Mouse (Mus musculus) adrenal gland, postnatal 36 days (tissue): ENCODE results near the gene Mylk2. TPM values are rescaled to one million over a fixed set of nuclear protein-coding genes. Genes with fewer than 3 reads are reported as not detected.

Experiments used
- DNase-seq, 2 experiments: peaks; one replicate each; pipeline ENCODE4 v3.0.0; 2021; ENCODE audit warnings: mixed read lengths in 1 of 2
- total RNA-seq, 2 experiments: library from RNA; stranded (reverse); gene quantifications; 2 replicates each; pipeline ENCODE4 v1.2.3; 2021

Mylk2 gene
- total RNA-seq, 2 experiments from 2014 or later, result not detected

DNA sequence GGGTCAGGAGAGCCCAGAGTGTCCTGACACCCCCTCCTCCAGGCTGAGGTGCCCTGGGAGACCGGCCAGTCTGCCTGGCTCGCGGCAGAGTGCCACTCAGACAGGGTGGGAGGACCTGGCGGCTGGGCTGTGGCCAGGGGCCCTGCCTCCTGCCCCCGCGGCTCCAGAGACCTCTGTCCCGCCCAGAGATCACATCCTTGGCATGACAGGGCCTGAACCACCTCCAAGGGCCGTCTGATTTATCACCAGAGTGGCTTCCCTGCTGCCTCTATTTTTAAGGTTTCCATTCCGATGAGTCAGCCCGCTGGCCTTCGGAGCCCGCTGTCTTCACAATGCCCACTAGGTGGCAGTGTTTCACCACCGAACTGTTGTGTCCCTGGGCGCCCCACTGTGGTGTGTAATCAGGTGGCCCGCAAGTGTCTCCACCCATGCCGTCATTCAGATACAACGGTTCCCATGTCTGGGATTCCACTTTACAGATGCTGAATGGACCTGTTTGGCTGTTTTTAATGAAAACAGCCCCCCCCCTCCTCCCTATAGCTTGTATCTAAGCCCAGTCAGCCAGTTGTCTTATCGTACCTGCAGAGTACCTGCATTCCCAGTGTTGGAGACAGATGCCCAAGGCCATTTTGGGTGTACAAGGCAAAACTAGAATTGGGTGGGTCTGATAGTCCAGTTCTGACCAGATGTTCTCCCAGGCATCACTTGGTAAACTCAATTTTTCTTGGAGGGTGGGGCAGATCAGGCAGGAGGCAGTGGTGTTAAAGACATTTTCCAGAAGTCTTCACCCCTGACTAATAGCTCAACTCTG, 3.4 kb downstream of the Mylk2 start:
- DNase-seq, result peak; percentile 89 to 93

DNA sequence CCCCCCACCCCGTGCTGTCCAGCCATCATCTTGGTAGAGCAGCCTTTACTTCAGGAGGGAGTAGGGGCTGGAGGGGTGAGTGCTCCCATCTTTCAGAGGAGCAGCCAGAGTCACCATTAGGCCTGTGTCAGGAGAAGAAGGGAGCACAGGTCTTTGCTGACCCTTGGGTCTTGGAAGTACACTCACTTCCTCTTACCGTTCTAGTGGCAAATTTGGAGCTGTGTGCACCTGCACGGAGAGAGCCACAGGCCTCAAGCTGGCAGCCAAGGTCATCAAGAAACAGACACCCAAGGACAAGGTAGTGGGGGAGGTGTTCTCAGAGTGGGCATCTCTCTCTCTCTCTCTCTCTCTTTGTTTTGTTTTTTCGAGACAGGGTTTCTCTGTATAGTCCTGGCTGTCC, 4.3 kb downstream of the Mylk2 start:
- no peak for DNase-seq

- DNase-seq, result no peak
Measured at GRCm38 (mm10) chr2:152916111-152916510, 5.0 kb downstream of the Mylk2 start.

GRCm38 (mm10) chr2:152917671-152918070, 6.5 kb downstream of the Mylk2 start:
- DNase-seq, result no peak

- no peak for DNase-seq
Measured at GRCm38 (mm10) chr2:152922376-152922775, 11.2 kb downstream of the Mylk2 start.

DNA sequence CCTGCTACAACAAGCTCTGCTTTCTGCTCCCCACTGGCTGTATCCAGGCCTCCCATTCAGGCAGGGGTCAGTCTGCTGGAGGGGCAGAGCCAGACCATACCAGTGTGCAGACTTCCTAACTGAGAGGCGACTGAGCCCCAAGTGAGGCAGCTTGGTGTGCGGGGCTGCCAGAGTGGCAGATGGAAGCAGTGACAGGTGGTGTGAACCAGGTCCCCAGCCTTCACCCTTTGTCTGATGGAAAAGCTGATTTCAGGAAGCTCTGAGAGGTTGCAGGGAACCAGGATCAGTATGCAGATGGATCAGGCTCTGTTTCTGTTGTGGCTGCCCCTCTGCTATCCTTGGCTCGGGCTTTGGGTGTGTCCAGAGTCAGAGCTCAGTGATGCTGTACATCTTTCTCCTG, 12.5 kb downstream of the Mylk2 start:
- DNase-seq, result no peak

GRCm38 (mm10) chr2:152924128-152924527, 13.0 kb downstream of the Mylk2 start:
- peak in 1 of 2 experiments; percentile 45 for DNase-seq

GRCm38 (mm10) chr2:152924543-152924942, 13.4 kb downstream of the Mylk2 start:
- DNase-seq, result no peak

- peak; percentile 83 to 90 for DNase-seq
Measured at GRCm38 (mm10) chr2:152925189-152925872, 14.2 kb downstream of the Mylk2 start.

DNA sequence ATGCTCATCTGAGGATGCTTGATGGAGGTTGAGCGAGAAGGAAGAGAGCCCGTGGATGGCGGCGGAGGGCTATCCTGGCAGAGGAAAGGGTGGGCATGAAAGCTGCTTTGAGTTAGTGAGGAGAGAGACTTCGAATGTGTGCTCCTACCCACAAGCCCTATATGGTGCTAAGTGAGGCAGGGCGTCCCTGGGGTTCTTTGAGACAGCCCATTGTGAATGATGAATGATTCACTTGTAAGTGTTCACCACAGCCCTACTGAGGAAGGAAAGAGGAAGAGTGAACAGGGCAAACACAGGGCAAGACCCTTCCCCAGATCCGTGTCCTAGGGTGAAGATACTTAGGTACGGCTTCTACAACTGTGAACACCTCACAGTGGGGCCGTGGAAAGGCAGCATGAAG, 15.7 kb downstream of the Mylk2 start:
- DNase-seq, result no peak

GRCm38 (mm10) chr2:152927371-152927770, 16.2 kb downstream of the Mylk2 start:
- peak; percentile 56 to 67 for DNase-seq

DNA sequence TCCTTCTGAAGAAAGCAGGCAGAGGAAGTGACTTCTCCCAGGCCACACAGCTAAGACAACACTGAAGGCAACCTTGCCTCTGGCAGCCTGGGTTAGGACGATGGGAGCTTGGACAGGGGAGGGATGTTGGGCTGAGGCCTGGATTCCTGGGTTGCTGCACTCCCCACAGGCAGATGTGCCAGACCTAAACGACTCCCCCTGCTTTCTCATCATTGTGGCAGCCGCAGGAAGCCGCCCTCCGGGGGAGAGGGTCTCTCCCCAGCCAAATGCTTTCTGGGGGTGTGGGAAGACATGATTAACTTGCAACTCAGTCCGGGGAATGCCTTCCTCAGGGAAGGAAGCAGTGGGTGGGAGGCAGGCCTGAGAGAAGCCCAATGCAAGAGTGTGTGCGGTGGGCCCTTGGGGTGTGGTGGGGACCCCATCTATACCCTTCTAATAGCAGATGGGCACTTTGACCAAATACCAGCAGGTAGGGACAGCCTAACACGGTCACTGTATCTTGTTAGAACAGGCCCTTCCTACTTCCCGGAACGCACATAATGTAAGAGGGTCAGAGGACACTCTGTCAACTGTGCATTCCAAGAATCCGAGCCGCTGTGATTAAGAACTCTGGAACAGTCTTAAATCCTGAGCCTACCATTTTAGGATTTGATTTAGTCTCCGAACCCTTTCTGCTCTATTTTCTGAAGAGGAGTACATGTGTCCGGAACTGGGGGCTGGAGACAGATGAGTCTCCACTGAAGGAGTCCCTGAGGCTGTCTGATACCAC, 17.3 kb downstream of the Mylk2 start:
- no peak for DNase-seq

DNA sequence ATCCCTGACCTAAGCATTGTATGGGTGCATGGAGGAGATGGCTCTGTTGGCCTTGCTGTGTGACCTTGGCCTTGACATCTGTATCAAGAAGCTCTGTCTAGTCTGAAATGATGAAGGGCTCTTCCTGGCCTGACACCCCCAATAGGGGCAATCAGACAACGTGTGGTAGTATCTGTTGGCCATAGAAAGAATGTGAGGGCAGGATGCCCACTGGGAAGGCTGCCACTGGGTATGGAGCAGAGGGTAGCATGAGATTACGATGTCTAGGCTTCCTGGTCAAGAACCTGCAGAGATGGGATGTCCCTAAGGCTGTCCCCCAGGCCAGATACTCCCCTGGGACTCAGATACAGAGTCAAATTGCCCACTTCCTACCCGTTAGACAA, 17.8 kb downstream of the Mylk2 start:
- DNase-seq, result no peak

DNA sequence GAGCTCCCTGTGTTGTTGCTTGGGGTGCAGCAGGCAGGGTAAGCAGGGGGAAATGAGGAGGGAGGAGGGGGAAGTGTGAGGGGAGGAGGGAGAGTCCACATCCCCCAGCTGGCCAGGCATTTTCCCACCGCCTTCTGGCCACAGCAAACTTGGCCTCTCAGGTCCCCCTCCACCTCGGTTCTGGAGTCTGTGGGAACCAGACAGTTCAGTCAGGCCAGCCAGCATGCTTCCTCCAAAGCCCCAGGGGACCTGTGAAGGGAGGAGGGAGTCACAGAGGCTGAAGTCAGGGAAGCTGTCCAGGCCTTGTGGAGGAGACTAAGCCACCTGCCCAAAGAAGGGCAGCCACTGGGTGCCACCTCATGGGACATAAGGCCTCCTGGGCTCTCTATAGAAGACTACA, 19.1 kb downstream of the Mylk2 start:
- DNase-seq, result peak in 1 of 2 experiments; percentile 53

DNA sequence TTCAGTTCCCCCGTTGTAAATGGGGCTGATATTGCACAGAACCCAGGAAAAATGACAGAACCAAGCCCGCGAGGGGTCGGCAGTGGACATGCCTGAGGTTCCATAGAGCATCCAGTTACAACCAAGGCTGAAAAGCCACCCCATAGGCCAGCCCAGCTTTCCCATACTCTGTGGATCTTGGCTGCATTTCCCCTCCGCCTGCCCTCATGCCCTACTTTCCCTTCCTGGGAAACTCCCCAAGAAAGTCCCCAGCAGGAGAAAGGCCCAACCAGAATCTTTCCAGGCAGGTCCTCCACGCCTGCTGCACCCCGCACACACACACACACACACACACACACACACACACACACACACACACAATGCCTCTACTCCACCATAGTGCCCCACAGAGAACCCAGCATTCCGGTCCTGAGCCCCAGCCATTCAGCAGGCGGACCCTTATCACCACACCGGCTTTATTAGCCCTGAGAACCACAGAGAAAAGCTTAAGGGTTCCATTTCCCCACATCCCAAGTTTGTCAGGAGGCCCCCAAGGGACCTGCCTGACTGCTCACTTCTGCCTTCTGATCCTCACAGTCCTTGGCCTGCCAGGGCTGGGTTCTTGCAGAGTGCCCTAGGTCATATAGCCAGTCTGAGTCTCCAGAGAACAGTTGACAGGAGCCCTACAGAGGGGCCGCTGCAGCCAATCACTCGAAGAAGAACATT, 20.5 kb downstream of the Mylk2 start:
- no peak for DNase-seq

DNA sequence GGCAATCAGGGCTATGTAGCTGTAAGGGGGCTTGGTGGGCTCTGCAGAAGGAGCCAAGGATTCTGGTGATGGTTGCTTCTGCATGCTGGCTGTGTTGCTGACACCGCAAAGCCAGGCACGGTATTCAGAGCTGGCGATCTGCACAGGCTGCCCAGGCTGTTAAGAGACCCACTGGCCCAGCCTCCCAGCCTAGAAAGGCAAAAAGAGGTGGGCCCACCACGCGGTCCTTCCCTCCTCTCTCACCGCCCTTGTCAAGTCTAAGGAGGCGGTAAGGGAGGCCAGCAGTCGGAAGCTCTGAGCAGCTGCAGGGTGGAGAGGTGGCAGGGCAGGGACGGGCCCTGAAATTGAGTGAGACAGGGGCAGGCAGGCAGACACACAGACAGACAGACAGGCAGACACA, 21.9 kb downstream of the Mylk2 start, which contains the start of gene Foxs1:
Gene Foxs1, minus strand, starts transcription at position 161 of the 400 bp plus-strand sequence.
- no peak for DNase-seq

GRCm38 (mm10) chr2:152933614-152934013, 22.5 kb downstream of the Mylk2 start:
- peak; percentile 83 to 84 for DNase-seq

- peak; percentile 70 to 77 for DNase-seq
Measured at GRCm38 (mm10) chr2:152939846-152940245, 28.7 kb downstream of the Mylk2 start.

GRCm38 (mm10) chr2:152941106-152941505, 30.0 kb downstream of the Mylk2 start:
- DNase-seq, result no peak

GRCm38 (mm10) chr2:152941776-152942175, 30.6 kb downstream of the Mylk2 start:
- no peak for DNase-seq

GRCm38 (mm10) chr2:152942898-152943515, 31.9 kb downstream of the Mylk2 start:
- DNase-seq, result peak; percentile 49 to 61

DNA sequence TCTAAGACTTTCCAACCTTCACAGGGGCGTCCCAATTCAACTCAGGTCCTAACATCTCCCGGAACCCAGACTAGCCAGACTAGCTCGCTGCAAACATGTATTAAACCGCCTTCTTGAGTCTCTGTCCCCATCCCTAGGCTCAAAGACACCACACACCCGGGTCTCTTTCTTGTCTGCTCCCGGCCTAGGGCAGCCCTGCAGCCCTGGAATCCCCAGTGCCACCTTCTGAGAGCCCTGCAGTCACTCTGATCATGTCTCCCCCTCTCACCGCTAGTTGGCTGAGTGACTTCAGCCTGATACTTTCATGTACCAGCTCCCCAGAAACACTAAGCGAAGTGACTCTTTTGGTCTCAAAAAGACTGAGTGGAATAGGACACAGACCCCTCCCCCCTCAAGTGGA, 32.4 kb downstream of the Mylk2 start:
- no peak for DNase-seq
